Mouse (Mus musculus) thymus, adult 2 months (tissue): ENCODE results near the gene Nyx.

Source experiments
- CTCF ChIP-seq: fragments of 200-500 bp; IDR thresholded peaks from 2 replicates; pipeline ENCODE4 v1.5.1; 2012; ENCODE audit warnings: mild to moderate bottlenecking, control low read depth, low read length, moderate library complexity, borderline replicate concordance; ENCODE audit not compliant: control insufficient read depth, poor library complexity, insufficient read depth; ENCODE audit errors: extremely low read depth
- POLR2A ChIP-seq: fragments of 200-500 bp; IDR thresholded peaks from 2 replicates; pipeline ENCODE4 v1.6.1; 2012; ENCODE audit warnings: mild to moderate bottlenecking, low read length, control low read depth, moderate library complexity; ENCODE audit not compliant: control insufficient read depth, poor library complexity, insufficient read depth; ENCODE audit errors: extremely low read depth

- TF ChIP-seq POLR2A (no peak), CTCF (no peak)
These were observed 25.0 kb downstream of the Nyx start for GRCm38 (mm10) chrX:13490941-13491340.
